Mouse (Mus musculus): ENCODE measurements at regions not wholly inside any gene's neighbourhood (a gene's known extent, or its start where the extent isn't known, plus 50 kb on each side); places are given as distances from the start of the nearest gene placed in this dataset.

- TF ChIP-seq POLR2A (IDR thresholded peaks at IDR 0.05; ENCODE audit: low read depth, low read length), result no peak
- no peak for TF ChIP-seq CTCF (conservative IDR thresholded peaks at IDR 0.05; ENCODE audit: insufficient read depth, insufficient read length, low read depth, low read length)
These were observed 320.8 kb upstream of the Emcn start for GRCm38 (mm10) chr3:137019971-137020634.

Measured in kidney, adult 2 months (tissue).